Mouse (Mus musculus): ENCODE measurements at regions not wholly inside any gene's neighbourhood (a gene's known extent, or its start where the extent isn't known, plus 50 kb on each side); places are given as distances from the start of the nearest gene placed in this dataset.

DNA sequence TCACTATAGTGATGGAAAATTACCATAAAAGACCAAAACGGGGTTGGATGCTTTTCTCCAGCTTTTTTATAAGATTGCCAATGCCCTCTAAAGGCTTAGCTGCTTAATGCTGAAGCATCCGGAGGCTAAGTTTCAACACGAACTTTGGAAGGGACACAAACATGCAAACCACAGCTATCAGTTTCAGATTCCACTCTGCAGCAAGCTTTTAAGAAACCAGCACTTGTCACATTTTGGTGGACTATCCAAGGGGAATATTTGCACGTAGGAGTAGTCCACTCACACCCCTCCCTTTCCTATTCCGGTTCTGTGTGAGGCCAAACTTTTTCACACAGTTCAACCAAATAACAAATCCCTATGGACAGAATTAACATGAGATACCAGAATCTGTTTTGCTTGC is 157.9 kb downstream of the Plpp3 start:
- Histone ChIP-seq H3K9ac (ENCODE audit: low read depth, low read length) (no peak overlapping the region), H3K9me3 (ENCODE audit: control insufficient read depth, low read length) (no peaks in the 10 kb centered on the region), H3K27ac (ENCODE audit: low read depth, low read length) (no peak overlapping the region), H3K4me2 (no peak overlapping the region), H3K36me3 (ENCODE audit: control insufficient read depth, insufficient read depth, low read length) (no peaks in the 10 kb centered on the region), H3K4me3 (ENCODE audit: low read depth, low read length) (no peak overlapping the region), H3K4me1 (replicated peaks; ENCODE audit: control insufficient read depth, insufficient read depth, low read length) (no peaks in the 10 kb centered on the region), H3K27me3 (replicated peaks; ENCODE audit: control insufficient read depth, insufficient read depth, low read length) (no peaks in the 10 kb centered on the region)
- 60% methylated on average over 5 of the region's 5 CpGs for WGBS
- ATAC-seq (replicated peaks; ENCODE audit: low FRiP score) = no peak
- DNase-seq (ENCODE audit: low spot score) = no peak

DNA sequence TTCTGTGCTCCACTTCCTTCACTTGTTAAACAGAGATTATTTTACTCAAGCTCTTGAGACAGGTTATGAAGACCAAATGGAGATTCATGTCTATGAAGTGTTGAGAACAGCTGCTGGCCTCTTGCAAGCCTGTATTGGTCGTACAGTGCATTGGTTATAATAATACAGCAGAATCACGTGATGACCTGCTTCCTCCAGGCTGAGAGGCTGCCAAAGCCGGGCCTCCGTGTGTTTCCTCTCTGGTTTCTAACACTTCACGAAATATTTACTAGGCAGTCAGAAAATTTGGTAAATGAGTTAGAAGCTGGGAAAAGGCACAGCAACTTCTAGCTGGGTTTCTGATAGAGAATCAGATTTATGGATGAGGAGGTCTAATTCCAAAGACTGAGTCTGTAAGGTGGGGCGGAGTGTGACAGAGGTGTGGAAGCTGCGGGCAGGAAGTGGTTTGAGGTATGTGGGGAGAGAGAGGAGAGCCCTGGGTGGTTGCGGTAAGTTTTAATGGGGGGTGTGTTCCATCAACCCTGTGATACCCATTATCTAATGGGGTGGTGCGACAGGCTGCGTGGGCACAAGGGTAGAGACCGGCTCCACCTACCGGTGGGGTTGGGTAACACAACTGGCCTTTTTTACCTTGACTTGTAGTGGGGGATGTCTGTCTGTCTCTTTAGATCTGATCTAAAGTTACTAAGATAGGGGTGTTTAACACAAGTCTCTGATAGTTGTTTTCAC is 159.5 kb downstream of the Plpp3 start:
- ATAC-seq (replicated peaks; ENCODE audit: low FRiP score) = no peak
- Histone ChIP-seq H3K9me3 (ENCODE audit: control insufficient read depth, low read length) (no peaks in the 10 kb centered on the region), H3K4me1 (replicated peaks; ENCODE audit: control insufficient read depth, insufficient read depth, low read length) (no peaks in the 10 kb centered on the region), H3K36me3 (ENCODE audit: control insufficient read depth, insufficient read depth, low read length) (no peaks in the 10 kb centered on the region), H3K27ac (ENCODE audit: low read depth, low read length) (no peak overlapping the region), H3K9ac (ENCODE audit: low read depth, low read length) (no peak overlapping the region), H3K4me3 (ENCODE audit: low read depth, low read length) (no peak overlapping the region), H3K4me2 (no peak overlapping the region), H3K27me3 (replicated peaks; ENCODE audit: control insufficient read depth, insufficient read depth, low read length) (no peaks in the 10 kb centered on the region)
- no peak for DNase-seq (ENCODE audit: low spot score)
- 51% methylated on average over 12 of the region's 12 CpGs for WGBS

DNA sequence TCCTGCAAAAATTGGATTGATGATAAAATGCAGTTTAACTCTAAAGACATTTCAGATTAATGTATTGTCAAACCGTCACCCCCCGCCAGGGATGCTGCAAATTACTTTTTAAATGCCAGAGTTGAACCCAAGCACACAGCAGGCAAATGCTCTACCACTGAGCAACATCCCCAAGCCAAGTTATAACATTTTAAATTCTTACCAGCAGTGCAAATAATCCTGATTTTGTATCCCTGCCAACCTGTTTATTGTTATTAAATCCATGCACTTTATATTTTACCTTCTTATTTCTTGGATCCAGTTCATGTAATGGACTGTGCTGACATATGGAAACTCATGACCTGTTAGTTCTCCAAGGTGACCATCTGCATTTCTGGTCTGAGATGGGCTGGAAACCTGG is 161.3 kb downstream of the Plpp3 start:
- DNase-seq (ENCODE audit: low spot score) (no peak), ATAC-seq (replicated peaks; ENCODE audit: low FRiP score) (no peak)
- Histone ChIP-seq H3K9ac (ENCODE audit: low read depth, low read length) (no peak overlapping the region), H3K27me3 (replicated peaks; ENCODE audit: control insufficient read depth, insufficient read depth, low read length) (no peaks in the 10 kb centered on the region), H3K9me3 (ENCODE audit: control insufficient read depth, low read length) (no peaks in the 10 kb centered on the region), H3K4me1 (replicated peaks; ENCODE audit: control insufficient read depth, insufficient read depth, low read length) (no peaks in the 10 kb centered on the region), H3K4me2 (no peak overlapping the region), H3K36me3 (ENCODE audit: control insufficient read depth, insufficient read depth, low read length) (no peaks in the 10 kb centered on the region), H3K27ac (ENCODE audit: low read depth, low read length) (no peak overlapping the region), H3K4me3 (ENCODE audit: low read depth, low read length) (no peak overlapping the region)
- 84% methylated on average over 2 of the region's 2 CpGs for WGBS

DNA sequence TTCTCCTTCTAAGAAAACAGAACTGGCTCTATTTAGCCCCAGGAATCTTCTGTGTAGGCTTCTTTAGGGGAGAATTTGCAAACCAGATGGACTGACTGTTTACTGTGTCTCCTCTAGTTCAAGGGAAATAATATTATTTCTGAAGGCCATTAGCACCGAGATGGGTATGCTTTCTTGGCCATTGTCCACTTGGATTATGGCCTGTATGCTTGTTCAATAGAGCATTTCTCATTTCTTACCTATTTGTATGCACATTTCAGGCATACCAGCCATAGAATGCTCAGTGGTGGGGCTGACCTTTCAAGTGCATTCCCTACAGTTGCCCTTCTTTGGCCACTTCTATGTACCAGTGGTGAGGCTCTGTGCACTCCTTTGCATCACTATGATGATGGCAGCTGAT is 166.3 kb downstream of the Plpp3 start:
- no peak overlapping the region for H3K9ac ChIP-seq (ENCODE audit: low read depth, low read length)
- no peaks in the 10 kb centered on the region for H3K27me3 ChIP-seq (replicated peaks; ENCODE audit: control insufficient read depth, insufficient read depth, low read length)
- H3K4me1 ChIP-seq (replicated peaks; ENCODE audit: control insufficient read depth, insufficient read depth, low read length) = no peaks in the 10 kb centered on the region
- no peak for DNase-seq (ENCODE audit: low spot score)
- H3K27ac ChIP-seq (ENCODE audit: low read depth, low read length) = no peak overlapping the region
- no peak overlapping the region for H3K4me2 ChIP-seq
- no peaks in the 10 kb centered on the region for H3K36me3 ChIP-seq (ENCODE audit: control insufficient read depth, insufficient read depth, low read length)
- no peak for ATAC-seq (replicated peaks; ENCODE audit: low FRiP score)
- no peak overlapping the region for H3K4me3 ChIP-seq (ENCODE audit: low read depth, low read length)
- 80% methylated on average over 1 of the region's 1 CpGs for WGBS
- no peaks in the 10 kb centered on the region for H3K9me3 ChIP-seq (ENCODE audit: control insufficient read depth, low read length)

DNA sequence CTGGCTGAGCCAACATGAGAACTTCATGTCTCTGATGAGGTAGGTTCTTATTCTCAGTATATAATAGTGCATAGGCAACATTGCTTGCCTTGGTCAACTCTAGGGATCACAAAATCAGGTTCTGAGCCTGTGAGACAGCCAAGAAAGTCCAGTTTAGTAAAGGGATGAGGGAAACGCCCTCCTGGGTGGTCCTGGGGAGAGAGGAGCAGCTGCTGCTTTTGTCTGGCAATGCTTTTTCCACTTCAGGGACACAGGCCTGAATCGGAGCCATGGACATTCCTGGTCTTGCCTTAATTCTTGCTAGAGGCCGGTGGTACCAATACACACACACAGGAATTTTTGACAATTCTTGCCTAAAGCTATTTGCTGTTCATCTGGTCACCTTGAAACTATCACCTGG is 169.8 kb downstream of the Plpp3 start:
- no peaks in the 10 kb centered on the region for H3K36me3 ChIP-seq (ENCODE audit: control insufficient read depth, insufficient read depth, low read length)
- H3K4me3 ChIP-seq (ENCODE audit: low read depth, low read length) = no peak overlapping the region
- H3K4me1 ChIP-seq (replicated peaks; ENCODE audit: control insufficient read depth, insufficient read depth, low read length) = no peaks in the 10 kb centered on the region
- H3K27me3 ChIP-seq (replicated peaks; ENCODE audit: control insufficient read depth, insufficient read depth, low read length) = no peaks in the 10 kb centered on the region
- DNase-seq (ENCODE audit: low spot score) = no peak
- ATAC-seq (replicated peaks; ENCODE audit: low FRiP score) = no peak
- WGBS = 83% methylated on average over 3 of the region's 3 CpGs
- no peaks in the 10 kb centered on the region for H3K9me3 ChIP-seq (ENCODE audit: control insufficient read depth, low read length)
- no peak overlapping the region for H3K27ac ChIP-seq (ENCODE audit: low read depth, low read length)
- H3K4me2 ChIP-seq = no peak overlapping the region
- no peak overlapping the region for H3K9ac ChIP-seq (ENCODE audit: low read depth, low read length)

DNA sequence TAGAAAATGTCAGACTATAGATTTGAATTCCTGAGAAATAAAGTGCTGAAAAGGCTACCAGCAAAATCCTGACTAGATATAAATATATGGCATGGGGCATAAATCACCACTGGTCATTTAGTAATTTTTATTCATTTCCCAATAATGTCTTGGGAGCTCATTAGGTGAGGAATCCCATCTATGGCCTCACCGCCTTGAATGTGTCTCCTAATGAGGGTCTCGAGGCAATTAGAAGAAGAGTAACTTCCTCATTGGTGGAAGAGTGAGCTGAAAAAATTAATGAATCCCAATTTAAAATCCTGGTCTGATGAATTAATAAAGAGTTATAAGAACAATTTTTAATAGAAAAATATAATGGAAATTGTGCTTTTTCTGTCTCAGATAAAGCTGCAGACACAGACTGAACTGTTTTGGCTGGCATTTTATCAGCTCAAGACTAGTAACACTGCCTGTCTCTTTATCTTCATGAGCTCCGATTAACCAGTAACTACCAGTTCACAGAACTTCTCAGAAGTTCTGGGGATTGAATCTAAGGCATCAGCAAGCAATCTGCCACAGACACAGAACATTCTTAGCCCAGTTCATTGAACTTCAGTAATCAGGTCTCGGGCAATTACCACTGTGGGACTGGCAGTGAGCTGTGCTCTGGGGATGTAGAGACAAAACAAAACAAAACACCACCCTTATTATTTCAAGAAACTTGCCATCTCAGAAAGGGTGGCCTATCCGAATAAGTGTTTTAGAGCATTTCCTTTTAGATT is 170.7 kb downstream of the Plpp3 start:
- H3K36me3 ChIP-seq (ENCODE audit: control insufficient read depth, insufficient read depth, low read length) = no peaks in the 10 kb centered on the region
- DNase-seq (ENCODE audit: low spot score) (no peak), ATAC-seq (replicated peaks; ENCODE audit: low FRiP score) (no peak)
- H3K27ac ChIP-seq (ENCODE audit: low read depth, low read length) = no peak overlapping the region
- WGBS = 68% methylated on average over 5 of the region's 5 CpGs
- no peak overlapping the region for H3K9ac ChIP-seq (ENCODE audit: low read depth, low read length)
- H3K27me3 ChIP-seq (replicated peaks; ENCODE audit: control insufficient read depth, insufficient read depth, low read length) = no peaks in the 10 kb centered on the region
- H3K4me3 ChIP-seq (ENCODE audit: low read depth, low read length) = no peak overlapping the region
- H3K4me1 ChIP-seq (replicated peaks; ENCODE audit: control insufficient read depth, insufficient read depth, low read length) = no peaks in the 10 kb centered on the region
- H3K9me3 ChIP-seq (ENCODE audit: control insufficient read depth, low read length) = no peaks in the 10 kb centered on the region
- H3K4me2 ChIP-seq = no peak overlapping the region

DNA sequence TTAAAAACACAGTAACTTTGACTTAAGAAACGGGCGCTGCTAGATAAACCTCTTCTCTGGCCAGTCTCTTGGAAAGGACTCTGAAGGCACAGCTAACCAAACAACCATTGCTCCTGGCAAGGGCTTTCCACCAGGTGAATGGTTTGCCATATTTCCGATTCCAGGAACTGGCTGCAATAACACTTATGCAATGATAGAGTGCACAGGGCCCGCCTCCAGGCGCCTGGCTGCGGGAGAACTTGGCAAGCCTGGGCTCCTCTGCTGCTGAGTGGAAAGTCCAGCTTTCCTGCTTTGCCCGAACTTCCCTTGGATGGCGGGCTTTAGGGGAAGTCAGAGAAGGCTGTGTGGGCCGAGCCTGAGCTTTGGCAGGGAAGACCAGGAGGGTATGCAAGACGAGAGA is 171.6 kb downstream of the Plpp3 start:
- Histone ChIP-seq H3K9ac (ENCODE audit: low read depth, low read length) (no peak overlapping the region), H3K9me3 (ENCODE audit: control insufficient read depth, low read length) (no peaks in the 10 kb centered on the region), H3K4me3 (ENCODE audit: low read depth, low read length) (no peak overlapping the region), H3K4me2 (no peak overlapping the region), H3K36me3 (ENCODE audit: control insufficient read depth, insufficient read depth, low read length) (no peaks in the 10 kb centered on the region), H3K27ac (ENCODE audit: low read depth, low read length) (no peak overlapping the region), H3K27me3 (replicated peaks; ENCODE audit: control insufficient read depth, insufficient read depth, low read length) (no peaks in the 10 kb centered on the region), H3K4me1 (replicated peaks; ENCODE audit: control insufficient read depth, insufficient read depth, low read length) (no peaks in the 10 kb centered on the region)
- ATAC-seq (replicated peaks; ENCODE audit: low FRiP score) = no peak
- no peak for DNase-seq (ENCODE audit: low spot score)
- 70% methylated on average over 10 of the region's 10 CpGs for WGBS

DNA sequence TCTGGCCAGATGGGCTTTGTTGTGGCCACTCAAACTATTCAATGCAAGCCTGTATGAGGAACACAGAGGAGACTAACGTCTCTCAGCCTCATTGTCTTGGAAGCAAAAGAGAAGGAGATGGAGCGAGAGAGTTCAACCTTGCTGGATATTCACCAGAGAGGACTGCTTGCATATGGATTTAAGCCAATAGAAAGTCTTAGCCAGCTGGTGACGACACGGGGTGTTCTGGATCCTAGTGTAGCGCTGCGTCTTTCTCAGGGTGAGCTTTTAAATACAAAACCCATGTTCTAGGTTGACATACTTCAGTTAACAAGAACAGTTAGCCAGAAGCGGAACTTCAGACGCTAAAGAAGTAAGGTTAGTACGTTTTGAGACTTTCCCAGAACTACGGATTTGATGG is 174.9 kb downstream of the Plpp3 start:
- H3K27me3 ChIP-seq (replicated peaks; ENCODE audit: control insufficient read depth, insufficient read depth, low read length) = no peaks in the 10 kb centered on the region
- no peaks in the 10 kb centered on the region for H3K36me3 ChIP-seq (ENCODE audit: control insufficient read depth, insufficient read depth, low read length)
- no peak overlapping the region for H3K27ac ChIP-seq (ENCODE audit: low read depth, low read length)
- WGBS = 91% methylated on average over 10 of the region's 10 CpGs
- no peak overlapping the region for H3K4me3 ChIP-seq (ENCODE audit: low read depth, low read length)
- H3K4me2 ChIP-seq = no peak overlapping the region
- DNase-seq (ENCODE audit: low spot score) = no peak
- ATAC-seq (replicated peaks; ENCODE audit: low FRiP score) = no peak
- no peak overlapping the region for H3K9ac ChIP-seq (ENCODE audit: low read depth, low read length)
- H3K4me1 ChIP-seq (replicated peaks; ENCODE audit: control insufficient read depth, insufficient read depth, low read length) = no peaks in the 10 kb centered on the region
- no peaks in the 10 kb centered on the region for H3K9me3 ChIP-seq (ENCODE audit: control insufficient read depth, low read length)

DNA sequence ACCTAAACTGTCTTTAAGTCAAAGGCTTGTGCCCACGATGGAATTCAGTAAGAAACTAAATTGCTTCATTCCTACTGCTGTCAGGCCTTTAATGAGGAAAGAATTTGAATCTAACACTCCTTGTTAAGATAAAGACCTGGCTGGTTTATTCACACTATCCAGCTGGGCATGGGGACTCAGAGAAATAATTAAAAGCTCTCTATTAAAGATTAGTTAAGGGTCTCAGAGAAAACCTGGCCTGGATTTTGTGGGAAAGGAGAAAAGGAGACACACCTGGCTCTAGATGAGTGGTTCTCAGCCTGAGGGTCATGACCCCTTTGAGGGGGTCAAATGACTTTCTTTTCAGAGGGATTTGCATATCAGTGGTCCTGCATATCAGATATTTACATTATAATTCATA is 178.7 kb downstream of the Plpp3 start:
- no peak overlapping the region for H3K4me3 ChIP-seq (ENCODE audit: low read depth, low read length)
- no peak for DNase-seq (ENCODE audit: low spot score)
- ATAC-seq (replicated peaks; ENCODE audit: low FRiP score) = no peak
- H3K9ac ChIP-seq (ENCODE audit: low read depth, low read length) = no peak overlapping the region
- H3K27me3 ChIP-seq (replicated peaks; ENCODE audit: control insufficient read depth, insufficient read depth, low read length) = no peaks in the 10 kb centered on the region
- no peaks in the 10 kb centered on the region for H3K9me3 ChIP-seq (ENCODE audit: control insufficient read depth, low read length)
- no peaks in the 10 kb centered on the region for H3K36me3 ChIP-seq (ENCODE audit: control insufficient read depth, insufficient read depth, low read length)
- WGBS = 52% methylated on average over 1 of the region's 1 CpGs
- no peak overlapping the region for H3K4me2 ChIP-seq
- no peak overlapping the region for H3K27ac ChIP-seq (ENCODE audit: low read depth, low read length)
- H3K4me1 ChIP-seq (replicated peaks; ENCODE audit: control insufficient read depth, insufficient read depth, low read length) = no peaks in the 10 kb centered on the region
